Mouse (Mus musculus) brain, embryonic 14.5 days (tissue): ENCODE data around the gene Sirt2.

Experiments
- CTCF ChIP-seq: fragments of 200-500 bp; IDR thresholded peaks from 2 replicates; pipeline ENCODE4 v1.5.1; 2012; ENCODE audit warnings: inconsistent platforms, mild to moderate bottlenecking, moderate library complexity, borderline replicate concordance; ENCODE audit not compliant: insufficient read depth, insufficient read length; ENCODE audit errors: extremely low read depth
- POLR2A ChIP-seq: fragments of 200-500 bp; IDR thresholded peaks from 2 replicates; pipeline ENCODE4 v1.6.1; 2012; ENCODE audit warnings: mild to moderate bottlenecking, inconsistent platforms, borderline replicate concordance; ENCODE audit not compliant: poor library complexity, insufficient read depth, insufficient read length, severe bottlenecking; ENCODE audit errors: extremely low read depth

DNA sequence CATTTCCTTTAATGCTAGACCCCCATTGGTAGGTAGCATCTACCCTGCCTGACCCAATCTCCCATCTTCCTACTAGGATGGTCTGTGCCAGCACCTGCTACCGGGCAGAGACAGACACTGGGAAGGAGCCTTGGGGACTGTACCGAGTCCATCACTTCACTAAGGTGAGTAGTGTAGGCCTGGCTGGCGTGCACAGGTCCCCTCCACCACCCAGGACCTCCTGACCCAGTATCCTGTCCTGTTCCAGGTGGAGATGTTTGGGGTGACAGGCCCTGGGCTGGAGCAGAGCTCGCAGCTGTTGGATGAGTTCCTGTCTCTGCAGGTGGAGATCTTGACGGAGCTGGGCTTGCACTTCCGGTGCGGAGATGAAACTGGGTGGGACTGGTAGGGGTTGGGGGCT, 16.6 kb upstream of the Sirt2 start:
- TF ChIP-seq CTCF (no peak), POLR2A (no peak)
